Comparison of ENCODE assay signal across 26 mouse cellular contexts in genomic region chr1:68943141-68943540, GRCm38 (mm10).
A peak's percentile ranks its signal among the peaks of the same experiment; 100 is the strongest.
DNase-seq lines count a peak whose midpoint lies in the region; ATAC-seq lines count a peak whose summit lies in the region.
"Had no signal": no experiment of that assay in that cellular context is flagged by ENCODE, and none has a peak within 500 bp of the region (broad histone marks: within the 10 kb centered on the region; RNA-seq: fewer than 3 reads in every experiment).

No protein-coding gene starts in this region.

- intact Hi-C loops in heart, postnatal 10 days (cut with DNase I), result no loop called here
- intact Hi-C loops in left cerebral cortex, postnatal 4 days (cut with DNase I), result no loop called here

- no peak for ATAC-seq in heart, embryonic 12.5 days (ENCODE audit: insufficient number of reproducible peaks, low FRiP score)
- no peak for ATAC-seq in midbrain, embryonic 11.5 days (ENCODE audit: low FRiP score)
- no peak for ATAC-seq in midbrain, embryonic 15.5 days (replicated peaks)
- ATAC-seq in kidney, embryonic 14.5 days (ENCODE audit: low FRiP score, low TSS enrichment), result no peak
- ATAC-seq: CD4-positive, CD25-positive, alpha-beta regulatory T cell, adult 4 months; forebrain, embryonic 16.5 days; hindbrain, embryonic 16.5 days; intestine, embryonic 15.5 days had no signal

- WGBS in heart, embryonic 12.5 days, result 4% methylated on average over 2 of the region's 2 CpGs
- WGBS in midbrain, embryonic 11.5 days, result 32% methylated on average over 2 of the region's 2 CpGs
- WGBS in midbrain, embryonic 15.5 days, result 34% methylated on average over 2 of the region's 2 CpGs
- 79% methylated on average over 2 of the region's 2 CpGs for WGBS in kidney, embryonic 14.5 days

- H3K27ac ChIP-seq in heart, embryonic 12.5 days (ENCODE audit: poor library complexity, severe bottlenecking), result no peak overlapping the region
- H3K27ac ChIP-seq in midbrain, embryonic 11.5 days (ENCODE audit: low read depth, low read length), result no peak overlapping the region
- no peak overlapping the region for H3K27ac ChIP-seq in midbrain, embryonic 15.5 days
- no peak overlapping the region for H3K27ac ChIP-seq in kidney, embryonic 14.5 days (ENCODE audit: low read depth, low read length)
- H3K27ac ChIP-seq: gastrocnemius, adult 2 months; hindbrain, embryonic 10.5 days; intestine, embryonic 15.5 days; kidney, postnatal 0 days; limb, embryonic 10.5 days; limb, embryonic 15.5 days; liver, embryonic 13.5 days; midbrain, embryonic 12.5 days; stomach, embryonic 15.5 days had no signal

- H3K4me3 ChIP-seq in heart, embryonic 12.5 days, result no peak overlapping the region
- no peak overlapping the region for H3K4me3 ChIP-seq in midbrain, embryonic 11.5 days (ENCODE audit: low read depth, low read length)
- H3K4me3 ChIP-seq in midbrain, embryonic 15.5 days, result no peak overlapping the region
- no peak overlapping the region for H3K4me3 ChIP-seq in kidney, embryonic 14.5 days (ENCODE audit: low read length)
- H3K4me3 ChIP-seq: erythroblast, embryonic 14.5 days; gastrocnemius, adult 2 months; hindbrain, embryonic 10.5 days; intestine, embryonic 15.5 days; limb, embryonic 10.5 days; limb, embryonic 15.5 days; liver, embryonic 13.5 days; midbrain, embryonic 12.5 days; stomach, embryonic 15.5 days had no signal

- no peaks in the 10 kb centered on the region for H3K9me3 ChIP-seq in heart, embryonic 12.5 days (replicated peaks)
- no peaks in the 10 kb centered on the region for H3K9me3 ChIP-seq in midbrain, embryonic 11.5 days (ENCODE audit: control insufficient read depth, low read length)
- no peaks in the 10 kb centered on the region for H3K9me3 ChIP-seq in midbrain, embryonic 15.5 days
- H3K9me3 ChIP-seq in kidney, embryonic 14.5 days (ENCODE audit: control insufficient read depth, low read length), result no peaks in the 10 kb centered on the region
- H3K9me3 ChIP-seq: hindbrain, embryonic 10.5 days; intestine, embryonic 15.5 days; limb, embryonic 10.5 days; limb, embryonic 15.5 days; liver, embryonic 13.5 days; midbrain, embryonic 12.5 days; stomach, embryonic 15.5 days had no signal

- no peak for DNase-seq in heart, postnatal 10 days
- DNase-seq in left cerebral cortex, postnatal 4 days, result peak; percentile 30
- DNase-seq in left cerebral cortex, adult 9 months (ENCODE audit: low spot score in 2 of 2), result no peak
- DNase-seq in midbrain, embryonic 11.5 days (ENCODE audit: low spot score, missing footprints), result peak; percentile 72
- DNase-seq: adrenal gland, postnatal 25 days; cerebellum, adult 18-20 months; gastrocnemius, adult 2 months; gastrocnemius, postnatal 36 days; kidney, adult 2 months; kidney, postnatal 4 days; liver, embryonic 13.5 days; right cerebral cortex, postnatal 25 days had no signal

- H3K9ac ChIP-seq in heart, embryonic 12.5 days, result no peak overlapping the region
- H3K9ac ChIP-seq in midbrain, embryonic 11.5 days (ENCODE audit: low read length), result no peak overlapping the region
- H3K9ac ChIP-seq in midbrain, embryonic 15.5 days, result no peak overlapping the region
- no peak overlapping the region for H3K9ac ChIP-seq in kidney, embryonic 14.5 days (ENCODE audit: low read depth, low read length)
- H3K9ac ChIP-seq: intestine, embryonic 15.5 days; limb, embryonic 15.5 days; liver, embryonic 13.5 days; midbrain, embryonic 12.5 days; stomach, embryonic 15.5 days had no signal

- 0 out of 2 replicates have a peak overlapping the region, but pooled peaks have one; percentile 15 for H3K4me2 ChIP-seq in heart, embryonic 12.5 days
- no peak overlapping the region for H3K4me2 ChIP-seq in midbrain, embryonic 11.5 days
- H3K4me2 ChIP-seq in midbrain, embryonic 15.5 days, result no peak overlapping the region
- H3K4me2 ChIP-seq in kidney, embryonic 14.5 days (replicated peaks; ENCODE audit: low read depth, low read length), result no peak overlapping the region
- H3K4me2 ChIP-seq: intestine, embryonic 15.5 days; limb, embryonic 15.5 days; liver, embryonic 13.5 days; midbrain, embryonic 12.5 days; stomach, embryonic 15.5 days had no signal

- no peaks in the 10 kb centered on the region for H3K27me3 ChIP-seq in heart, embryonic 12.5 days (replicated peaks)
- no peaks in the 10 kb centered on the region for H3K27me3 ChIP-seq in midbrain, embryonic 11.5 days (ENCODE audit: control insufficient read depth, insufficient read depth, low read length)
- H3K27me3 ChIP-seq in midbrain, embryonic 15.5 days (replicated peaks), result no peaks in the 10 kb centered on the region
- H3K27me3 ChIP-seq in kidney, embryonic 14.5 days (ENCODE audit: control insufficient read depth, insufficient read depth, low read length), result no peaks in the 10 kb centered on the region
- H3K27me3 ChIP-seq: intestine, embryonic 15.5 days; limb, embryonic 15.5 days; liver, embryonic 13.5 days; midbrain, embryonic 12.5 days; stomach, embryonic 15.5 days had no signal

- H3K36me3 ChIP-seq in heart, embryonic 12.5 days, result no peaks in the 10 kb centered on the region
- H3K36me3 ChIP-seq in midbrain, embryonic 11.5 days (ENCODE audit: control insufficient read depth, insufficient read depth, low read length), result no peaks in the 10 kb centered on the region
- H3K36me3 ChIP-seq in midbrain, embryonic 15.5 days (replicated peaks), result no peaks in the 10 kb centered on the region
- H3K36me3 ChIP-seq in kidney, embryonic 14.5 days (ENCODE audit: control insufficient read depth, insufficient read depth, low read length), result no peaks in the 10 kb centered on the region
- H3K36me3 ChIP-seq: hindbrain, embryonic 10.5 days; intestine, embryonic 15.5 days; limb, embryonic 10.5 days; limb, embryonic 15.5 days; liver, embryonic 13.5 days; midbrain, embryonic 12.5 days; stomach, embryonic 15.5 days had no signal

- H3K4me1 ChIP-seq in heart, embryonic 12.5 days (replicated peaks), result peaks cover 7% of the 10 kb centered on the region; the same call in 1 of the 2 replicates
- H3K4me1 ChIP-seq in midbrain, embryonic 11.5 days (ENCODE audit: control insufficient read depth, insufficient read depth, low read length), result no peaks in the 10 kb centered on the region; the same call in 1 of the 2 replicates
- H3K4me1 ChIP-seq in midbrain, embryonic 15.5 days, result no peaks in the 10 kb centered on the region
- no peaks in the 10 kb centered on the region for H3K4me1 ChIP-seq in kidney, embryonic 14.5 days (ENCODE audit: control insufficient read depth, insufficient read depth, low read length)
- H3K4me1 ChIP-seq: hindbrain, embryonic 10.5 days; intestine, embryonic 15.5 days; limb, embryonic 10.5 days; limb, embryonic 15.5 days; liver, embryonic 13.5 days; midbrain, embryonic 12.5 days; stomach, embryonic 15.5 days had no signal

Comparison
In these comparisons a context has a peak if more than half of its experiments do, and no peak if none do; other contexts are left out.
1. DNase-seq: peak in left cerebral cortex, postnatal 4 days (single experiment) and midbrain, embryonic 11.5 days (single experiment); none in heart, postnatal 10 days (0 of 2) and left cerebral cortex, adult 9 months (0 of 2).